Mouse (Mus musculus): Measurements from ENCODE around the gene Kif24. TPM values are rescaled to one million over a fixed set of nuclear protein-coding genes. Genes with fewer than 3 reads are reported as not detected.

Kif24 gene
- total RNA-seq, 2 experiments from 2014 or later = 5.3 to 5.8 TPM

- no peak for DNase-seq (ENCODE audit: low spot score in 2 of 2)
These were observed 111.9 kb downstream of the Kif24 start for GRCm38 (mm10) chr4:41352758-41353157.

GRCm38 (mm10) chr4:41349199-41349591 is 115.5 kb downstream of the Kif24 start:
- peak in 1 of 2 experiments; percentile 27 for DNase-seq (ENCODE audit: low spot score in 2 of 2)

- peak; percentile 86 to 88 for DNase-seq (ENCODE audit: low spot score in 2 of 2)
These were observed 116.0 kb downstream of the Kif24 start, which contains the start of gene Ubap1 for GRCm38 (mm10) chr4:41348584-41349198. TSS of gene Ubap1 (plus strand) at chr4:41348996.

GRCm38 (mm10) chr4:41347839-41348238 is 116.8 kb downstream of the Kif24 start:
- no peak for DNase-seq (ENCODE audit: low spot score in 2 of 2)

GRCm38 (mm10) chr4:41346011-41346410 is 118.7 kb downstream of the Kif24 start:
- no peak for DNase-seq (ENCODE audit: low spot score in 2 of 2)

GRCm38 (mm10) chr4:41340912-41341550 is 123.7 kb downstream of the Kif24 start:
- no peak for DNase-seq (ENCODE audit: low spot score in 2 of 2)

Other genes starting within 250 kb of the Kif24 start
- gene Ubap2, start 189.7 kb downstream of the Kif24 start, total RNA-seq (2021) = 10 to 100 TPM; 53.6 to 67.0 TPM
- gene Dcaf12, start 150.0 kb downstream of the Kif24 start, total RNA-seq (2021) = 10 to 100 TPM; 64.3 to 64.9 TPM
- gene Ubap1, start 115.9 kb downstream of the Kif24 start, total RNA-seq (2021) = 10 to 100 TPM; 52.9 to 56.1 TPM
- gene Nudt2, start 264 bp upstream of the Kif24 start, total RNA-seq (2021) = 10 to 100 TPM; 31.1 to 31.7 TPM
- gene AI464131, start 38.2 kb upstream of the Kif24 start, total RNA-seq (2021) = 10 to 100 TPM; 11.1 to 12.2 TPM
- gene 1110017D15Rik, start 52.4 kb upstream of the Kif24 start, total RNA-seq (2021) = 1 to 10 TPM in 1 of 2 experiments, under 1 TPM in 1; 0.56 to 1.2 TPM
- 10 to 100 TPM; 31.2 to 34.6 TPM for gene Fam219a, start 104.7 kb upstream of the Kif24 start, total RNA-seq (2021)
- 1 to 10 TPM in 1 of 2 experiments, under 1 TPM in 1; 0.11 to 1.9 TPM for gene Dnaic1, start 104.9 kb upstream of the Kif24 start, total RNA-seq (2021)
- gene Enho, start 175.4 kb upstream of the Kif24 start, total RNA-seq (2021) = 1 to 10 TPM; 8.9 to 9.1 TPM
- 10 to 100 TPM; 46.1 to 52.3 TPM for gene Cntfr, start 232.2 kb upstream of the Kif24 start, total RNA-seq (2021)
- gene Il11ra1, start 235.1 kb upstream of the Kif24 start, total RNA-seq (2021) = 10 to 100 TPM; 87.9 to 89.4 TPM
- gene Rpp25l, start 248.6 kb upstream of the Kif24 start, total RNA-seq (2021) = 10 to 100 TPM; 38.2 to 41.5 TPM